In the genomic region with DNA sequence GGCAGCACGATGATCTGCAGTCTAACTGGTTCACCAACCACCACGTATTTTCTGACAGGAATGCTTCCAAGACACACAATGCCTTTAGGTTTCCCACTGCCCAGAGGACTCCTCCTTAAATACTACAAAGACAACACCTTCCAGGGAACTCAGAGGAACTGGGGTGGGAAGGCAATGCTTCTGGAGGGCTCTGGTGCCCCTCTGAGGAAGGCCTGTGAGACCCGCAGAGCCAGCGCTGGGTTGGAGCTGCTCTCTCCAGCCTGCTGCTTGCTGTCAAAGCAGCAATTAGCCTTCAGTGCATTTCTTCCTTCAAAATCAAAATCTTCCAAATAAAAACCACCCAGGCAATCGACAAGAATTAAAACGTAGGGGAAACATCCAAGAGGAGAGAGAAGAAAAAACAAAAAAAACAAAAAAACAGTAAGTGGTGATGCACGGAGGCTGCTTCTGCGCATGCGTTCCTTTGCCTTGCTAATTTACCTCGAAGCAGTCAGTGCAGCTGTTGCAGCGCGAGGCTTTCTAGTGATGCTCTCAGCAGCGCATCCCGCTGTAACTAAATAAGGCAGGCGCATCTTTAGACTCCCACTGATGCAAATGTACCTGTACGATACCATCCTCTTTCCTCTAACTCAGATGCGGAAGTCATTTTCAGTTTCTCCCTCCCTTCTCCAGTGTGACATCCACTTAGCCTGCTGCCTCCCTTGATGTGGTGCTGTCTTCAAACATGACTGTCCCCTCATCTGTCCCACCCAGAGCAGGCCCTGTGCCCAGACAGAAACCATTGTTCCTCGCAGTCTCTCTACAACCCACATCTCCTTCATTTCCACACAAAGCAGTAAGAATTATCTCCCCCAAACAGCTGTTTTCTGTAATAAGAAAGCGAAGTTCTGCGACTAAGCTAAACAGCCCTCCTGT, we compare ENCODE assay signal across 10 mouse cellular contexts. TPM values are rescaled to one million over a fixed set of nuclear protein-coding genes. Genes with fewer than 3 reads are reported as not detected.
A peak's percentile ranks its signal among the peaks of the same experiment; 100 is the strongest.
DNase-seq lines count a peak whose midpoint lies in the region; ATAC-seq lines count a peak whose summit lies in the region.
"Had no signal": no experiment of that assay in that cellular context is flagged by ENCODE, and none has a peak within 500 bp of the region (broad histone marks: within the 10 kb centered on the region; RNA-seq: fewer than 3 reads in every experiment).

No protein-coding gene starts in this region.

- no peak for DNase-seq in frontal cortex, postnatal 14 days (ENCODE audit: low spot score in 2 of 2)
- peak; percentile 69 to 72 for DNase-seq in right cerebral cortex, adult 2 months (ENCODE audit: low spot score in 2 of 2)
- DNase-seq in kidney, postnatal 36 days = no peak
- no peak for DNase-seq in cerebellum, adult 8-10 months
- DNase-seq in testis, postnatal 10 days (ENCODE audit: low spot score) = no peak

- H3K9me3 ChIP-seq in forebrain, embryonic 16.5 days (ENCODE audit: control insufficient read depth, low read length) = no peaks in the 10 kb centered on the region
- no peaks in the 10 kb centered on the region; the same call in 1 of the 2 replicates for H3K9me3 ChIP-seq in liver, embryonic 12.5 days (replicated peaks)

- peak overlapping the region; percentile 37 for H3K9ac ChIP-seq in forebrain, embryonic 16.5 days (replicated peaks; ENCODE audit: low read depth, low read length)
- peak overlapping the region; percentile 56 for H3K9ac ChIP-seq in liver, embryonic 12.5 days

- H3K27ac ChIP-seq in forebrain, embryonic 16.5 days (ENCODE audit: low read length) = peak overlapping the region; percentile 58; the same call in 1 of the 2 replicates
- peak overlapping the region; percentile 93 for H3K27ac ChIP-seq in liver, embryonic 12.5 days

- WGBS in forebrain, embryonic 16.5 days = 37% methylated on average over 20 of the region's 20 CpGs
- WGBS in liver, embryonic 12.5 days (ENCODE audit: insufficient replicate concordance) = 59% methylated on average over 20 of the region's 20 CpGs

- peak; percentile 47; the same call in 1 of the 2 replicates for ATAC-seq in frontal cortex, adult (ENCODE audit: low TSS enrichment)
- peak; percentile 52; the same call in 1 of the 2 replicates for ATAC-seq in forebrain, embryonic 16.5 days
- ATAC-seq in liver, embryonic 12.5 days = no peak

- no peaks in the 10 kb centered on the region for H3K36me3 ChIP-seq in forebrain, embryonic 16.5 days (ENCODE audit: control insufficient read depth, insufficient read depth)
- no peaks in the 10 kb centered on the region for H3K36me3 ChIP-seq in liver, embryonic 12.5 days

- peak overlapping the region; percentile 37 for H3K4me2 ChIP-seq in forebrain, embryonic 16.5 days (ENCODE audit: low read length)
- H3K4me2 ChIP-seq in liver, embryonic 12.5 days = peak overlapping the region; percentile 63

- H3K4me3 ChIP-seq in forebrain, embryonic 16.5 days (replicated peaks; ENCODE audit: low read length) = peak overlapping the region; percentile 23
- no peak overlapping the region for H3K4me3 ChIP-seq in liver, embryonic 12.5 days

- no peaks in the 10 kb centered on the region for H3K27me3 ChIP-seq in forebrain, embryonic 16.5 days (replicated peaks; ENCODE audit: control insufficient read depth, insufficient read depth, low read length)
- no peaks in the 10 kb centered on the region for H3K27me3 ChIP-seq in liver, embryonic 12.5 days (replicated peaks)

- peaks cover 9% of the 10 kb centered on the region; the same call in 1 of the 2 replicates for H3K4me1 ChIP-seq in forebrain, embryonic 16.5 days (replicated peaks; ENCODE audit: control insufficient read depth, insufficient read depth, low read length)
- peaks cover 48% of the 10 kb centered on the region for H3K4me1 ChIP-seq in liver, embryonic 12.5 days

RNA-seq across cellular contexts. Expression of a gene that starts 34.7 kb away (rescaled TPM):
- not detected in 2 replicates for polyA plus RNA-seq in forebrain, embryonic 16.5 days (2015; fragmentation: Nextera tagmentation; extraction: Ambion mirVana)
- not detected in 2 replicates for polyA plus RNA-seq in liver, embryonic 12.5 days (2016; fragmentation: Nextera tagmentation; extraction: Ambion mirVana)
- polyA plus RNA-seq: intestine, embryonic 14.5 days; small intestine, adult 2 months had no signal

RNA-seq across cellular contexts. Expression of a gene that starts 42.2 kb away (rescaled TPM):
- polyA plus RNA-seq in forebrain, embryonic 16.5 days (2015; fragmentation: Nextera tagmentation; extraction: Ambion mirVana) = 0.25 TPM in 1 of 2 replicates, not detected in the other
- polyA plus RNA-seq in liver, embryonic 12.5 days (2016; fragmentation: Nextera tagmentation; extraction: Ambion mirVana) = 28.9 and 29.0 TPM in 2 replicates

Comparison
In these comparisons a context has a peak if more than half of its experiments do, and no peak if none do; other contexts are left out.
1. DNase-seq: peak in right cerebral cortex, adult 2 months (2 of 2); none in frontal cortex, postnatal 14 days (0 of 2), kidney, postnatal 36 days (0 of 2), cerebellum, adult 8-10 months (single experiment) and testis, postnatal 10 days (single experiment).
2. RNA of a gene that starts 42.2 kb away (polyA plus RNA-seq): 28.9 to 29.0 TPM in liver, embryonic 12.5 days; 0.25 TPM in forebrain, embryonic 16.5 days; every median in the first group is over 10 times any median in the second.